Comparison of ENCODE assay signal across 25 mouse cellular contexts in genomic region chr7:66263421-66263820, GRCm38 (mm10).
DNase-seq lines count a peak whose midpoint lies in the region; ATAC-seq and TF ChIP-seq lines count a peak whose summit lies in the region.
"Had no signal": no experiment of that assay in that cellular context is flagged by ENCODE, and none has a peak within 500 bp of the region (broad histone marks: within the 10 kb centered on the region; RNA-seq: fewer than 3 reads in every experiment).

No protein-coding gene starts in this region.

- TF ChIP-seq POLR2A in thymus, adult 2 months (IDR thresholded peaks at IDR 0.05; ENCODE audit: control insufficient read depth, extremely low read depth, insufficient read depth, low read length, poor library complexity), result no peak

- no peak overlapping the region for H3K4me3 ChIP-seq in limb, embryonic 13.5 days
- H3K4me3 ChIP-seq in limb, embryonic 10.5 days, result no peak overlapping the region
- no peak overlapping the region for H3K4me3 ChIP-seq in thymus, adult 2 months (ENCODE audit: control insufficient read depth, insufficient read depth, low read length)
- H3K4me3 ChIP-seq: embryonic facial prominence, embryonic 12.5 days; embryonic facial prominence, embryonic 15.5 days; gastrocnemius, adult 2 months; hindbrain, embryonic 15.5 days had no signal

- H3K4me2 ChIP-seq in limb, embryonic 13.5 days (replicated peaks), result no peak overlapping the region
- H3K4me2 ChIP-seq: embryonic facial prominence, embryonic 12.5 days; embryonic facial prominence, embryonic 15.5 days; heart, embryonic 11.5 days; hindbrain, embryonic 15.5 days had no signal

- 75% methylated on average over 5 of the region's 5 CpGs for WGBS in limb, embryonic 13.5 days
- WGBS in limb, embryonic 10.5 days, result 73% methylated on average over 5 of the region's 5 CpGs
- WGBS in thymus, adult 2 months, result 19% methylated on average over 5 of the region's 5 CpGs

- no peaks in the 10 kb centered on the region for H3K27me3 ChIP-seq in limb, embryonic 13.5 days
- H3K27me3 ChIP-seq in limb, embryonic 10.5 days (ENCODE audit: low read depth, poor library complexity, severe bottlenecking), result no peaks in the 10 kb centered on the region
- no peaks in the 10 kb centered on the region for H3K27me3 ChIP-seq in thymus, adult 2 months (ENCODE audit: control insufficient read depth, insufficient read depth, low read length)
- H3K27me3 ChIP-seq: embryonic facial prominence, embryonic 12.5 days; embryonic facial prominence, embryonic 15.5 days; hindbrain, embryonic 15.5 days had no signal

- H3K9ac ChIP-seq in limb, embryonic 13.5 days, result no peak overlapping the region
- H3K9ac ChIP-seq: embryonic facial prominence, embryonic 12.5 days; embryonic facial prominence, embryonic 15.5 days; forebrain, postnatal 0 days; hindbrain, embryonic 15.5 days had no signal

- ATAC-seq in limb, embryonic 13.5 days (ENCODE audit: low FRiP score, low read depth), result no peak
- ATAC-seq: activated CD4-positive, CD25-positive, alpha-beta regulatory T cell, adult 4 months; forebrain, embryonic 14.5 days; forebrain, postnatal 0 days had no signal

- H3K4me1 ChIP-seq in limb, embryonic 13.5 days, result peaks cover 14% of the 10 kb centered on the region
- peaks cover 8% of the 10 kb centered on the region; the same call in 1 of the 2 replicates for H3K4me1 ChIP-seq in limb, embryonic 10.5 days
- peaks cover 28% of the 10 kb centered on the region for H3K4me1 ChIP-seq in thymus, adult 2 months (replicated peaks; ENCODE audit: control insufficient read depth, insufficient read depth, low read length)

- H3K36me3 ChIP-seq in limb, embryonic 13.5 days, result peaks cover 53% of the 10 kb centered on the region
- H3K36me3 ChIP-seq in limb, embryonic 10.5 days, result 0 out of 2 replicates have a peak, but pooled peaks cover 2% of the 10 kb centered on the region
- no peaks in the 10 kb centered on the region for H3K36me3 ChIP-seq in thymus, adult 2 months (ENCODE audit: control insufficient read depth, insufficient read depth, low read length)
- H3K36me3 ChIP-seq: embryonic facial prominence, embryonic 12.5 days; hindbrain, embryonic 15.5 days had no signal

- DNase-seq in limb, embryonic 10.5 days (ENCODE audit: low spot score), result no peak
- peak; percentile 23 for DNase-seq in thymus, postnatal 25 days
- no peak for DNase-seq in thymus, adult 2 months
- peak; percentile 56 for DNase-seq in naive thymus-derived CD4-positive, alpha-beta T cell, adult 2 months (ENCODE audit: low read depth)
- peak; percentile 33 for DNase-seq in thymus, postnatal 4 days
- no peak for DNase-seq in left cerebral cortex, adult 11 months (ENCODE audit: low spot score)
- DNase-seq in layer of hippocampus, adult 11-12 months (ENCODE audit: low spot score), result no peak
- DNase-seq: adrenal gland, adult 8-10 months; adrenal gland, postnatal 25 days; B cell, adult 2 months; cerebellum, adult 11-12 months; cerebellum, adult 8-10 months; cerebellum, postnatal 14 days; forebrain, postnatal 0 days; gastrocnemius, adult 2 months; gastrocnemius, postnatal 14 days; heart, adult 11 months; heart, postnatal 36 days had no signal

- no peaks in the 10 kb centered on the region for H3K9me3 ChIP-seq in limb, embryonic 13.5 days
- H3K9me3 ChIP-seq in limb, embryonic 10.5 days (replicated peaks), result no peaks in the 10 kb centered on the region
- H3K9me3 ChIP-seq: embryonic facial prominence, embryonic 12.5 days; embryonic facial prominence, embryonic 15.5 days; hindbrain, embryonic 15.5 days had no signal

- 0 out of 2 replicates have a peak overlapping the region, but pooled peaks have one; percentile 15 for H3K27ac ChIP-seq in limb, embryonic 13.5 days
- H3K27ac ChIP-seq in limb, embryonic 10.5 days, result no peak overlapping the region
- no peak overlapping the region for H3K27ac ChIP-seq in thymus, adult 2 months (ENCODE audit: control insufficient read depth, insufficient read depth, low read length)
- H3K27ac ChIP-seq: embryonic facial prominence, embryonic 12.5 days; embryonic facial prominence, embryonic 15.5 days; gastrocnemius, adult 2 months; hindbrain, embryonic 15.5 days had no signal

- no peak for TF ChIP-seq CTCF in thymus, adult 2 months (IDR thresholded peaks at IDR 0.05; ENCODE audit: borderline replicate concordance, control insufficient read depth, extremely low read depth, insufficient read depth, low read length, poor library complexity)

Comparison
In these comparisons a context has a peak if more than half of its experiments do, and no peak if none do; other contexts are left out.
1. DNase-seq: peak in thymus, postnatal 25 days (single experiment), naive thymus-derived CD4-positive, alpha-beta T cell, adult 2 months (single experiment) and thymus, postnatal 4 days (single experiment); none in limb, embryonic 10.5 days (single experiment), thymus, adult 2 months (single experiment), left cerebral cortex, adult 11 months (single experiment) and layer of hippocampus, adult 11-12 months (single experiment).